Comparison of ENCODE assay signal across 21 mouse cellular contexts in genomic region chr14:28238336-28239048, GRCm38 (mm10).
DNase-seq lines count a peak whose midpoint lies in the region; ATAC-seq and TF ChIP-seq lines count a peak whose summit lies in the region.
"Had no signal": no experiment of that assay in that cellular context is flagged by ENCODE, and none has a peak within 500 bp of the region (broad histone marks: within the 10 kb centered on the region; RNA-seq: fewer than 3 reads in every experiment).

No protein-coding gene starts in this region.

- no peak overlapping the region for H3K4me3 ChIP-seq in ES-E14 (ENCODE audit: insufficient read depth in 1 of 2, low read depth in 1 of 2, low read length in 2 of 2, poor library complexity in 1 of 2, severe bottlenecking in 1 of 2)
- no peak overlapping the region for H3K4me3 ChIP-seq in midbrain, embryonic 15.5 days
- H3K4me3 ChIP-seq: embryonic facial prominence, embryonic 15.5 days; forebrain, embryonic 15.5 days; hindbrain, embryonic 13.5 days; layer of hippocampus, adult 2 months; midbrain, embryonic 12.5 days; neural tube, embryonic 12.5 days; stomach, embryonic 15.5 days had no signal

- DNase-seq in ES-E14 (ENCODE audit: low read depth, low spot score) (peak; percentile 81), ZHBTc4 (ENCODE audit: low read depth, low spot score) (peak; percentile 91)
- DNase-seq in kidney, adult 9 months, result peak; percentile 75
- DNase-seq in kidney, postnatal 36 days, result peak; percentile 38 to 56
- no peak for DNase-seq in frontal cortex, adult 2 months (ENCODE audit: extremely low spot score in 1 of 2, low spot score in 1 of 2)
- no peak for DNase-seq in right cerebral cortex, postnatal 14 days
- DNase-seq: cerebellum, adult 11 months; cerebellum, adult 9-11 months; gastrocnemius, postnatal 25 days; heart, adult 18-20 months; liver, postnatal 0 days; thymus, postnatal 25 days had no signal

- H3K36me3 ChIP-seq in ES-E14 (ENCODE audit: control insufficient read depth, insufficient read depth, low read length, poor library complexity, severe bottlenecking), result no peaks in the 10 kb centered on the region
- no peaks in the 10 kb centered on the region for H3K36me3 ChIP-seq in midbrain, embryonic 15.5 days (replicated peaks)
- H3K36me3 ChIP-seq: embryonic facial prominence, embryonic 15.5 days; forebrain, embryonic 15.5 days; hindbrain, embryonic 13.5 days; midbrain, embryonic 12.5 days; neural tube, embryonic 12.5 days; stomach, embryonic 15.5 days had no signal

- H3K4me2 ChIP-seq in midbrain, embryonic 15.5 days, result no peak overlapping the region
- H3K4me2 ChIP-seq: embryonic facial prominence, embryonic 15.5 days; forebrain, embryonic 15.5 days; hindbrain, embryonic 13.5 days; midbrain, embryonic 12.5 days; neural tube, embryonic 12.5 days; stomach, embryonic 15.5 days had no signal

- 92% methylated on average over 9 of the region's 9 CpGs for WGBS in midbrain, embryonic 15.5 days

- in situ Hi-C loops in ES-E14 (cut with MboI; ENCODE audit: low sequenced_read_pairs in 2 of 2, unreplicated experiment in 2 of 2), result no loop called here

- H3K9ac ChIP-seq in ES-E14 (ENCODE audit: insufficient read depth, low read depth, low read length, poor library complexity, severe bottlenecking), result no peak overlapping the region
- no peak overlapping the region for H3K9ac ChIP-seq in midbrain, embryonic 15.5 days
- H3K9ac ChIP-seq: embryonic facial prominence, embryonic 15.5 days; forebrain, embryonic 15.5 days; hindbrain, embryonic 13.5 days; liver, postnatal 0 days; midbrain, embryonic 12.5 days; neural tube, embryonic 12.5 days; stomach, embryonic 15.5 days had no signal

- ATAC-seq in midbrain, embryonic 15.5 days (replicated peaks), result no peak
- ATAC-seq: forebrain, embryonic 15.5 days; liver, postnatal 0 days; lung, postnatal 0 days had no signal

- no peak overlapping the region for H3K27ac ChIP-seq in ES-E14 (ENCODE audit: insufficient read depth, low read depth, low read length, poor library complexity, severe bottlenecking)
- no peak overlapping the region for H3K27ac ChIP-seq in midbrain, embryonic 15.5 days
- H3K27ac ChIP-seq: embryonic facial prominence, embryonic 15.5 days; forebrain, embryonic 15.5 days; hindbrain, embryonic 13.5 days; layer of hippocampus, adult 2 months; midbrain, embryonic 12.5 days; neural tube, embryonic 12.5 days; stomach, embryonic 15.5 days had no signal

- H3K27me3 ChIP-seq in midbrain, embryonic 15.5 days (replicated peaks), result no peaks in the 10 kb centered on the region
- H3K27me3 ChIP-seq: embryonic facial prominence, embryonic 15.5 days; forebrain, embryonic 15.5 days; hindbrain, embryonic 13.5 days; neural tube, embryonic 12.5 days; stomach, embryonic 15.5 days had no signal

- H3K4me1 ChIP-seq in ES-E14 (ENCODE audit: control insufficient read depth in 2 of 2, insufficient read depth in 2 of 2, low read length in 2 of 2, poor library complexity in 1 of 2), result peaks cover 0 to 2% of the 10 kb centered on the region in 2 experiments; a peak in 1 of 4 replicates
- no peaks in the 10 kb centered on the region for H3K4me1 ChIP-seq in midbrain, embryonic 15.5 days
- H3K4me1 ChIP-seq: embryonic facial prominence, embryonic 15.5 days; hindbrain, embryonic 13.5 days; midbrain, embryonic 12.5 days; neural tube, embryonic 12.5 days; stomach, embryonic 15.5 days had no signal

- H3K9me3 ChIP-seq in ES-E14 (ENCODE audit: control insufficient read depth, insufficient read depth, low read depth, low read length), result no peaks in the 10 kb centered on the region
- H3K9me3 ChIP-seq in midbrain, embryonic 15.5 days, result no peaks in the 10 kb centered on the region
- H3K9me3 ChIP-seq: embryonic facial prominence, embryonic 15.5 days; forebrain, embryonic 15.5 days; hindbrain, embryonic 13.5 days; midbrain, embryonic 12.5 days; neural tube, embryonic 12.5 days; stomach, embryonic 15.5 days had no signal

TF ChIP-seq in ES-E14, 5 proteins besides CTCF, POLR2A, EP300 and RAD21:
- TF ChIP-seq ZNF384 (IDR thresholded peaks at IDR 0.05; ENCODE audit: low read depth, low read length) (no peak), ZC3H11A (IDR thresholded peaks at IDR 0.05; ENCODE audit: borderline replicate concordance, low read depth, low read length) (no peak), MAFK (IDR thresholded peaks at IDR 0.05; ENCODE audit: insufficient read depth, low read depth, low read length) (no peak), HCFC1 (IDR thresholded peaks at IDR 0.05; ENCODE audit: borderline replicate concordance, insufficient read depth, low read length) (no peak), CHD2 (IDR thresholded peaks at IDR 0.05; ENCODE audit: low read depth, low read length) (no peak)

Comparison
In these comparisons a context has a peak if more than half of its experiments do, and no peak if none do; other contexts are left out.
1. DNase-seq: peak in ES-E14 (single experiment), ZHBTc4 (single experiment), kidney, adult 9 months (single experiment) and kidney, postnatal 36 days (2 of 2); none in frontal cortex, adult 2 months (0 of 2) and right cerebral cortex, postnatal 14 days (single experiment).